Mouse (Mus musculus): ENCODE measurements around the gene Slc35a2.
"Not testable (repeated sequence)": the region's sequence is repeated elsewhere in the genome, so short reads cannot be mapped to it uniquely, and the experiment has no call there.

Gene Slc35a2

DNA sequence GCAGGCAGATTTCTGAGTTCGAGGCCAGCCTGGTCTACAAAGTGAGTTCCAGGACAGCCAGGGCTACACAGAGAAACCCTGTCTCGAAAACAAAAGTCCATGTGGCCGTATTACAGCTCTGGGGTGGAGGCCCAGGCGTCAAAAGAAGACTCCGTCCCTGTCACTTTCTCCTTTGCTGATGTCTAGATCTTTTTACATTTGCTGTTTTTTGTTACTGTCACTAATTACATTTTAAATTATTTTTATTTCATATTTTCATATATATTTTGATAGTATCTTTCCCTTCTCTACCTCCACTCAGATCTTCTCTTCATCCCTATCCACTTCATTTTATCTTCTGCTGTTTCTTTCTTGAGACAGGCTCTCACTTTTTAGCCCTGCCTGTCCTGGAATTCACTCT, 23.9 kb downstream of the Slc35a2 start, which contains the start of gene Gm10491:
TSS of gene Gm10491 (minus strand) at position 101 of the 400 bp plus-strand sequence.
- no peak for DNase-seq (ENCODE audit: low read depth, low spot score)

DNA sequence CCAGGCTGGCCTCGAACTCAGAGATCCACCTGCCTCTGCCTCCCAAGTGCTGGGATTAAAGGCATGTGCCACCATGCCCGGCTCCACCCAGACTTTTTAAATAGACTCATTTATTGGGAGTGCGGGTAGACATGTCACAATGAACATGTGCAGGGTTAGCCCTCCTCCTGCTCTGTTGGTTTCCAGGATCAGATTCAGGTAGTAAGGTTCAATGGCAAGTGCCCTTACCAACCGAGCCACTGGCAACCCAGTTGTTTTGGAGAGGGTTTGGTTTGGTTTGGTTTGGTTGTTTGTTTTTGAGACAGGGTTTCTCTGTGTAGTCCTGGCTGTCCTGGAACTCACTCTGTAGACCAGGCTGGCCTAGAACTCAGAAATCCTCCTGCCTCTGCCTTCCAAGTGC, 25.4 kb downstream of the Slc35a2 start, which contains the start of gene Gm10490:
TSS of gene Gm10490 (plus strand) at position 301 of the 400 bp plus-strand sequence.
- not testable (repeated sequence) for DNase-seq (ENCODE audit: low read depth, low spot score)

DNA sequence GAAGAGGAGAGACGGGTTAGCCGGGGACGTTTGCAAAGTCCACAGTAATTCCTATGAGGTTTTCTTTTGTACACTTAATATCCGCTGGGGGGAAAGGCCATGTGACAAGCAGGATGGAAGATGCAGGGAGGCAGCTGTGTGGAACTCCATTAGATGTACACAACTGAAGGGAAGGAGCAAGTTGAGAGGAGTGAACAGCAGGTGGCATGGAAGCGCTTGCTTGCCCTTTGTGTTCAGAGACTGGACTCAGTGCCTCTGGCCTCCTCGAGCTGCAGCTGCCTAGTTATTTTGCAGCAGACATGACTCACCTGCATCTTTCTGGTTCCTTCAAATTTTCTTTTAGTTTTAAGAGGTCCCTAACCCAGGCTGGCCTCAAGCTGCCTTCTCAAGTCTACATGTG, 26.6 kb downstream of the Slc35a2 start:
- DNase-seq (ENCODE audit: low read depth, low spot score): no peak

DNA sequence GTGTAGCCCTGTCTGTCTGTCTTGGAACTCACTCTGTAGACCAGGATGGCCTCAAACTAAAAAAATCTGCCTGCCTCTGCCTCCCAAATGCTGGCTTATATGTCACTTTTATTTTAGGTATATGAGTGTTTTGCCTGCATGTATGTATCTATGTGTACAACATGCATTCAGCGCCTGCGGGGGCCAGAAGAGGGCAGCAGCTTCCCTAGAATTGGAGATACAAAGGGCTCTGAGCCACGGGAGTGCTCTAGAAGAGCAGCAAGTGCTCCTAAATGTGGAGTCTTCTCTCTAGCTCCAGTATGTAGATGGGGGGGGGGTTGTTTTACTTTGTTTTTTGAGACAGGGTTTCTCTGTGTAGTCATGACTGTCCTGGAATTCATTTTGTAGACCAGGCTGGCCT, 31.8 kb downstream of the Slc35a2 start:
- DNase-seq (ENCODE audit: low read depth, low spot score): not testable (repeated sequence)

DNA sequence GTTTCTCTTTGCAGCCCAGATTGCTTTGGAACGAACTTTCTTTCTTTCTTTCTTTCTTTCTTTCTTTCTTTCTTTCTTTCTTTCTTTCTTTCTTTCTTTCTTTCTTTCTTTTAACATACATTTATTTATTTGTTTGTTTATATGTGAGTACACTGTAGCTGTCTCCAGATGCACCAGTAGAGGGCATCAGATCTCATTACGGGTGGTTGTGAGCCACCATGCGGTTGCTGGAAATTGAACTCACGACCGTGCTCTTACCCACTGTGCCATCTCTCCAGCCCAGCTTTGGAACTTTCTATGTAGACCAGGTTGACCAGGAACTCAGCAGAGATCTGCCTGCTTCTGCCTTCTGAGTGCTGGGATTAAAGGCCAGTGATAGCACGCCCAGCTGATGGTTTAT, 34.1 kb downstream of the Slc35a2 start:
- not testable (repeated sequence) for DNase-seq (ENCODE audit: low read depth, low spot score)

DNA sequence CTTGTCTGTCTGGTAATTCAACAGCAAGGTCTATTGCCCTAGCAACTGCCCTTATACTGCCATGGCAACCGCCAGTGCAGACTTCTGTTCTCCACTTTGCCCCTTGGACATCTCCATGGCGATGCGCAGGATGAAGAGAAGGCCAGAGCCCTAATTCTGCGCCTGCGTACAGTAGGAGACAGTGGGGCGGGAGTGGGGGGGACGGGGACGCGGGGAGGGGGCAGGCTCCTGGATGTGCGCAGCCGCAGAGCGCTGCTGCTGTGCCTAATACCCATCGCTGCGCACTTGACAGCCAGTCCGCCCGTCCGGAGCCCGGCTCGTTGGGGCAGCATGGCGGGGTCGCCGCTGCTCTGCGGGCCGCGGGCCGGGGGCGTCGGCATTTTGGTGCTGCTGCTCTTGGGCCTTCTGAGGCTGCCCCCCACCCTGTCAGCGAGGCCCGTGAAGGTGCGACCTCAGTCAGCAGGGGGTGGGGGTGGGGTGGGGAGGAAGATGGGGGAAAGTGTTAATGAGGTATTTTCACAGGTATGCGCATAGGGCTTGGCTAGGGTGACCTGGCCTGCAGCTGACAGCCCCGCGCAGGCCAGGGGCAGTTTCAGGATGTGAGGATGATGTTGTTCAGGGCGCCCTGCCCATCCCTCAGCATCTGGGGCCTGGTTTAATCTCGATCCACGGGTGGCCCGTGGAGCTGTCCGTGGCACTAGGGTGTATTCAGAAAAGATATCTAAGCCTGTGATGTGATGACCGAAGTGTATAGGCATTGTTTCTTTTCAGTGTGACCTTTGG, 36.0 kb downstream of the Slc35a2 start, which contains the start of gene Pcsk1n:
TSS of gene Pcsk1n (plus strand) at position 222 of the 783 bp plus-strand sequence.
- DNase-seq (ENCODE audit: low read depth, low spot score): peak; percentile 77

DNA sequence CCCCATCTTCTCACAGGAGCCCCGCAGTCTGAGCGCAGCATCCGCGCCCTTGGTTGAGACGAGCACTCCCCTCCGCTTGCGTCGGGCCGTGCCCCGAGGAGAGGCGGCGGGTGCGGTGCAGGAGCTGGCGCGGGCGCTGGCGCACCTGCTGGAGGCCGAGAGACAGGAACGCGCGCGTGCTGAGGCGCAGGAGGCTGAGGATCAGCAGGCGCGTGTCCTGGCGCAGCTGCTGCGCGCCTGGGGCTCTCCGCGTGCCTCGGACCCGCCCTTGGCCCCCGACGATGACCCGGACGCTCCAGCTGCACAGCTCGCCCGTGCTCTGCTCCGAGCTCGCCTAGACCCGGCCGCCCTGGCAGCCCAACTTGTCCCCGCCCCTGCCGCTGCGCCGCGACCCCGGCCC, 38.2 kb downstream of the Slc35a2 start:
- peak; percentile 17 for DNase-seq (ENCODE audit: low read depth, low spot score)

DNA sequence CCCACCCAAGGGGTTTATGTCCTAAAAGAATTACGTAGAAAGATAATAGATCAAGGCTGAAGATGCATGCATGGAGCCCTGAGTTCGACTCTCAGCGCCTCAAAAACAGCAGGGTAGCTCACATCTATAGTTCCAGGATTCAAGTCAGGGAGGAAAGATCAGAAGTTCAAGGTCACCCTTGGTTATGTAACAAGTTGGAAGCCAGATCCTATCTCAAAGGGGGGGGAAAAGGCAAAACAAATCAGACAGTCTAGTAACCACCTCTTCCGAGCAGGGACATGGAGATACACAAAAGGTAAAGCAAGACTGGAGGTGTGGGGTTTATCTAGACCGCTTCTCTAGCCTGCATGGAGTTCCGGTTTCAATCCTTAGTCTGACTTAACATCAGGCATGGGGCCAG, 42.4 kb downstream of the Slc35a2 start:
- DNase-seq (ENCODE audit: low read depth, low spot score): no peak

DNA sequence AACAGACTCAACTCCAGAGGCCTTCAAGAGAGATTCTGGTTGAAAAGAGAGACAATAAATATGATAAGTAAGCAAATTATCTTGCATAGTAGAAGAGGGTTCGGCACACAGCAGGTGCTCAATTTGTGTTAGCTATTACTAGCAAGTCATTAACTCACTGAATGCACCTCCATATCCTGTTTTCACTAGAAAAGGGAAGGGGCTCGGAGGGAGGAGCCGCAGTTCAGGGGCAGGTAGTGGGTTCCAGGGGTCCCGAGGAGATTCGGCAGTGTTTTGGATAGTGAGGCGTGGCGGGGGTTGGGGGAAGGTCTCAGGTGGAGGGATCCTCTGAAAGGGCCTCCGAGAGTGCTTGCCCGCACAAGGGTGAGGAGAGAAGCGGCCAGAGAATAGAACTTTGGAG, 43.3 kb downstream of the Slc35a2 start:
- DNase-seq (ENCODE audit: low read depth, low spot score): no peak

DNA sequence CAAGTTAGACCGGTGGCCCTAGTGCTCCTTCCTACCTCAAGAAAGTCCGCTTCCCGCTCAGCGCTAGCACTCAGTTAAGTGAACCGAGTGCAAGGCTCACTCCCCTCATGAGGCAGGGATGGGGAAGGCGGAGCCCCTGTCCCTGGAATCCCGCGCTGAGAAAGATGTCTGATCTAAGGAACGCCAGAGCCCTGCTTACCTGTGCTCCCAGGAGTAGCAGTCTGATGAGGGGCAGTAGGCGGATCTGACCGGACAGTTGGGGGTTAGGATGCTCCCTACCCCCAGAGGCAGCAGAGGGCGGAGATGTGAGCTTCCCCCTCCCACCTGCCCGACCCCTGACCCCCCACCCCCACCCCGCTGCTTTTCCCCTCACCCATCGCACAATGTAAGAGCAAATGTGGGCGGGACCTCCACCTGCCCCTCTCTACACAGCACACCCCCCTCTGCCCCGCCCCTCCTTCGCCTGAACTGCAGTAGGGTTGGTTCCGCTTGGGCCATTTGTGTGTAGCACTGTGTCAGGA, 44.5 kb downstream of the Slc35a2 start, which contains the start of gene Eras:
TSS of gene Eras (minus strand) at position 338 of the 521 bp plus-strand sequence.
- DNase-seq (ENCODE audit: low read depth, low spot score): no peak

DNA sequence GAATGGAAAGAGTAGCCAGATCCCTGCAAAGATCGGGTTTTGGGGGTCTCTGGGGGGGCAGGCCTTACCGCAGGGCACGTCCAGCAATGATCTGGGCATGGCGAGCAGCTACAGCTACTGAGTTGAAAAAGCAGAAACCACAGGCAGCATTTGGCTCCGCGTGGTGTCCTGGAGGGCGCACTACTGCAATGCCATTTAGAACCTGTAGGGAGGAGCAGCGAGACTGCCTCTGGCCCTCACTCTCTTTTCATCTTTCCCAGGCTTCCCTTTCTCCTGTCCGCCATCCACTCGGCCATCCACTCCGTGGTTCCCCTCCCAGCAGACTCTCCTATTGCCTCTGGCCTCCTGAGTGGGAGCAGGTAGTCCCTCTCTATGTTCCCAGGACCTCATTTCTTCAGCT, 53.0 kb downstream of the Slc35a2 start:
- no peak for DNase-seq (ENCODE audit: low read depth, low spot score)

DNA sequence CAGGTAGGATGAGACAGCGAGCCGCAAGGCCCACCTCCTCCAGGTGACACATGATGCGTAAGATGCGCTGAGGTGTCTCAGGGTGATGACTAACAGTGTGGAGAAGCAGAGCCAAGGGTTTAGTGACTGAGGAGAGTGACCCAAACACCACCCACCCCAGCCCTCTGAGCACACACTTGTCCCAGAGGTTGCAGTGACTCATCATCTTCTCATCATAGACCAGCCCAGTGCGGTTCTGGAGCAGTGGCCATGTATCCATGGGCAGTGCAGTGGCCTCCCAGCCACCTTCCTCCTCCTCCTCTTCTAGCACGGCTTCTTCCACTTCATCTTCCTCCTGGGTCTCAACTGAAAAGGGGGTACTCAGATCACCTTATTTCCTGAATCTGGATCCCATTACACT, 53.8 kb downstream of the Slc35a2 start:
- DNase-seq (ENCODE audit: low read depth, low spot score): no peak
